Mouse (Mus musculus) ZHBTc4 (cell line): ENCODE data around the gene H2-K1.
A peak's percentile ranks its signal among the peaks of the same experiment; 100 is the strongest.
"Not testable (repeated sequence)": the region's sequence is repeated elsewhere in the genome, so short reads cannot be mapped to it uniquely, and the experiment has no call there.

Source experiments
- DNase-seq: peaks from one replicate; pipeline ENCODE4 v3.0.0-alpha.2; 2011; ENCODE audit warnings: low read depth, low spot score

The H2-K1 gene

DNA sequence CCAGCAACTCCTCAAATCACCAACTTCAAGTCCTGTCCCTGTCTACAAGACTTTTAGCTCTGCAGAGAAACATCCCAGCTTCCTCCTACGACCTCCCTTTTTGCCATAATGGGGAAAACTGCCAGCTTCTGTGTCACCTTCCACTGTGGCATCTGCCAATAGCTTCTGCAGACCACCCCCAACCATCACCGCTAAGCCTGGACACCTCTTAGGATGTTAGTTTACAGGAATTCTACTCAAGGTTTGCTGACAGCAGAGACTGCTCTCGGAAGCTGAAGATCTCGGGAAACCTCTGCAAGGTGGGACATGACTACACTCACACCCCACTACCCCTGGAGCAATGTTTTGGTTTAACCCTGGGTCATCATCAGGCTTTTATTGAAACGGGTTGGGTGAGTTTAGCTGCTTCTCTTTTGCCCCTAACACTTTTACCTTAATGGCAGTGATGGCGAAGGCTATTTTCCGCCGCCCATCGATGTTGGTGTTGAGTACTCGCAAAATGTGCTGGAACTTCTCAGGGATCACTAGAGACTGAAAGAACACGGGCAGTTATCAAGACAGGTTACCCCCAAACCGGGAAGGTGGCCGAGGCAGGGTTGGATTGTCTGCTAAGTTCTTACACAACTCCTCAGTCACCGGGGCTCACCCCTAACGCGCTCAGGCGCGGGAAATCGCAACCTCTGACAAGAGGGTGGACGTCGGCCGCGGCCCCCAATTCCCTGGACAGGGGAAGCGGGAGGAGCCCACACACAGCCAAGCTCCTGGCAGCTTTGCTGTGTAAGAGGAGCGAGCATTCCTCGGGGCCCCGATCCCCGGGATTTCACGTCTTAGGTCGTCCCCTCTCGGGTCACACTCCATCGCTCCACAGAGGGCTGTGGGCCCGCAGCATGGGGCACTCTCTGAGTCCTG lies 45.2 kb downstream of the H2-K1 start:
- DNase-seq: peak; percentile 32

DNA sequence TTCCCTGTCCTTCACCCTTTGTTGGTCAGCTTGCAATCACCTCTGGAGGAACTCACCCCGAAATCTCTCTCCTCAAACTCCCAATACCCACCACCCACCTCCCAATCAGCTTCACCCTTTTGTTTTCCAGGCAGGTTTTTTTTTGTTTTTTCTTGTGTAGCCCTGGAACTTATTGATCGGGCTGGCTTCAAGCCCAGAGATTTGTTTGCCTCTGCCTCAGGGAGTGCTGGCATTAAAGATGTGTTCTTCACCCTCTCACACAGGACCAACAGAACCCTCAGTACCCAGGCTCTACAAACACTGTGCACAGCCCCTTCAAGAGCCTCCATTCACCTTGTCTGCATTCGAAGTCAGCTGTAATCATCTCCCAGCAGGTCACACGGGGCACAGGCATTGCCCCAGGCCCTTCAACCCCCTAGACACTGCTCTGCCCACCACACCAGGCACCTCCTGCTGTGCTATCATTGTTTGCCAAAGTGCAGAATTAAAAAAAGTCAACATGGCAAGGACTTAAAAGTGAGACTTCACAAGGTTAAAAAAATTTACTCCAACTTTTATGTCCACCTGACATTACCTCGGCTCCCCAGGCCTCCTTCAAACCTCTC lies 46.1 kb downstream of the H2-K1 start:
- peak; percentile 26 for DNase-seq

DNA sequence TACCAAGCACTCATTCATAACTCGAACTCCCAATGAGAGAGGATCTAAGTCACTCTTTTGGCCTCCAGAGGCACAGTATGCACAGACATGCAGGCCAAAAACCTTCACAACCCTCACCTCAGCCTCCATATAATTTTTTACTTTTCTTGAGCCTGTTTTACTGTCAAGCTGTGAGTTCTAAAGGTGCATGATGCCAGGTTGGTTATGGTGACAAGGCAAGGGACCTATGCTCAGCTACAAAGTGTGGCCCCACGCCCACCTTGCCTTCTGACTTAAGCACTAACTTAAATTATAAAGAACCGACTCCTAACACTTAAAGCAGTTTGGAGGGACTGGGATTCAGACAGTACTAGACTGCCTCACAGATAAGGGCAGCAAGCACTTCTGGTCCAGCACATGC lies 46.8 kb downstream of the H2-K1 start:
- DNase-seq: peak; percentile 21

GRCm38 (mm10) chr17:33952879-33953278 lies 47.3 kb downstream of the H2-K1 start:
- peak; percentile 32 for DNase-seq

DNA sequence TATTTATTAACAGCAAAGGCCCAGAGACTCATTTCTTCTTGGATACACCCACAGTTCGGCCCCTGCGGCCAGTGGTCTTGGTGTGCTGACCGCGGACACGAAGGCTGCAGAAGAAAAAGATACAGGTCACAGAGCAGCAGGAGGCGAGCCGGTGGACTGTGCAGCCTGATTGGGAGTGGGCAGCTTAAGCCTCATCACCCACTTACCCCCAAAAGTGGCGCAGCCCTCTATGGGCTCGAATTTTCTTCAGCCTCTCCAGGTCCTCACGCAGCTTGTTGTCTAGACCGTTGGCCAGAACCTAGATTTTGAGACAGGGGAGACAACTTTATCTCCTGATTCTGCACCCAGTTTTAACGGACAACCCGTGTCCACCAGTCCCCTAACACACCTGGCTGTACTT lies 48.1 kb downstream of the H2-K1 start:
- not testable (repeated sequence) for DNase-seq

GRCm38 (mm10) chr17:33951021-33951946 lies 48.9 kb downstream of the H2-K1 start, which contains the start of gene B3galt4:
B3galt4 (minus strand) TSS chr17:33951488.
- peak; percentile 96 for DNase-seq

- DNase-seq: peak; percentile 22
Measured at GRCm38 (mm10) chr17:33950131-33950625, 50.0 kb downstream of the H2-K1 start.

- DNase-seq: no peak
Measured at GRCm38 (mm10) chr17:33948905-33949537, 51.1 kb downstream of the H2-K1 start.

GRCm38 (mm10) chr17:33948090-33948904 lies 51.9 kb downstream of the H2-K1 start:
- DNase-seq: no peak

DNA sequence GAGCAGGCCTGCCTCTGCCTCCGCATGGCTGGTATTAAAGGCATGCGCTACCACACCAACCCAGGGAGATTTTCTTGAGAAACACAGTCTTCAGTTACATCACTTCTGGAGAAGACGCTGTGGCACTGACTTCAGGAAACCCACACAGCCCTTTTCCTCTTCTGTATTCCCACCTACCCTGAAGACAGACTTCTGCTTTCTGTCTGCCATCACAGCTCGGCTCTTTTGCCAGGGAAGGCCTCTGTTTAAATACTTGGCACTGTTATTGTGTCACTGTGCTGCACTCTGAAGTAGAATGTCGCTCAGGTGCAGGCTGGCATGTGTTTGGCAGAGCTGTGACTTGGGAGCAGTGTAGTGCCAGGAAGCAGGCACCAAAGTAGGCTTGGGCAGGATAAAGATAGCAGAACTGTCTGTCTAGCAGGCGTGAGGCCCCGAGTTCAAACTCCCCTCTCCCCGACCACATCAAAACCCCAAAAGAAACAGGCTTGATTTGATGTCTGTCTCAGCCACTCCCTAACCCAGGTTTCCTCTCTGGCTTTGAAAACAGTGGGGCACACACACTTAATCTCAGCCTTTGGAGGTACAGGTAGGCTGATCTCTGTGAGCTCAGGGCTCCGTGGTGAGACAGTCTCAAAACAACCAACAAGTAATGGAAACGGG lies 52.6 kb downstream of the H2-K1 start:
- DNase-seq: no peak
